Mouse (Mus musculus) frontal cortex, postnatal 10 days (tissue): ENCODE data around the gene Fbxl18.
"Not testable (repeated sequence)": the region's sequence is repeated elsewhere in the genome, so short reads cannot be mapped to it uniquely, and the experiment has no call there.

Source experiments
- DNase-seq, 2 experiments: peaks; one replicate each; pipeline ENCODE4 v3.0.0; 2022; ENCODE audit warnings: low spot score in 2 of 2, mixed read lengths in 1 of 2

Gene Fbxl18

DNA sequence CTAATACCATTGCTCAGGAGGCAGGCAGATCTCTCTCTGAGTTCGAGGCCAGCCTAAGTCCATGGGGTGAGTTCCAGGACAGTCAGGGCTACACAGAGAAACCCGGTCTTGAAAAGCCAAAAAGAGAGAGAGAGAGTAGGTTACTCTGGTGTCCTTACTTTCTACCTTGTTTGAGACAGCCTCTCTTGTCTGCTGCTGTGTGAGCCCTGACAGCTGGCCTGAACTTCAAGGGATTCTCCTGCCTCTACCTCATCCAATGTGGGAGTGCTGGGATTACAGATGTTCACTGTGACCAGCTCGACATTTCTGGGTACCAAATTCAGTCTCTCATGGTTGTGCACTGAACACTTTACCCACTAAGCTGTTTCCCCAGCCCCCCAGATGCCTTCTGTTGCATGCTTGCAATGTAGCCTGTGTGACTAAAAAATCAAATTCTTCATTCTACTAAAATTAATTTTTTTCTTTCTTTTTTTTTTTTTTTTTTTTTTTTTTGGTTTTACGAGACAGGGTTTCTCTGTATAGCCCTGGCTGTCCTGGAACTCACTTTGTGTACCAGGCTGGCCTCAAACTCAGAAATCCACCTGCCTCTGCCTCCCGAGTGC is 4.8 kb upstream of the Fbxl18 start:
- no peak for DNase-seq

DNA sequence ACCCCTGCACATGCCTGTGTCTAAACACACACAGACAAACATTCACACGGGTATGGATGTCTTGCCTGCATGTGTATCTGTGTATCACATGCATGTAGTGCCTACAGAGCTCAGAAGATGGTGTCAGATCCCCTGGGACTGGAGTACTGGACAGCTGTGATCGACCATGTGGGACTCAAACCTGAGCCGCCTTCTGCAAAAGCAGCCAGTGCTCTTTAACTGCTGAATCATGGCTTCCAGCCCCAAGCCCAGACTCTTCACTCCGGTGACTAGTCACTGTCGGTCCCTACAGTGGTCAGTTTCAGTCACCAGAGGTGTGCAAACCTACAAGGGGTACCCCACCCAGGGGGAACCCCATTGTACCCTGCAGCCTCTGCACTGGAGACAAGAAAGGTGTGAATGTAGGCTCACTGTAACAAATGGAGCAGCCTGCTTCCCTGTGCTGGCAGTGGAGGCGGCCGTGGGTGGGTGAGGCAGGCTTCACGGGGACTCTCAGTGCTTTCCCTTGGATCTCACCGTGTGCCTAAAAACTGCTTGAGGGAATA is 3.9 kb upstream of the Fbxl18 start:
- no peak for DNase-seq

DNA sequence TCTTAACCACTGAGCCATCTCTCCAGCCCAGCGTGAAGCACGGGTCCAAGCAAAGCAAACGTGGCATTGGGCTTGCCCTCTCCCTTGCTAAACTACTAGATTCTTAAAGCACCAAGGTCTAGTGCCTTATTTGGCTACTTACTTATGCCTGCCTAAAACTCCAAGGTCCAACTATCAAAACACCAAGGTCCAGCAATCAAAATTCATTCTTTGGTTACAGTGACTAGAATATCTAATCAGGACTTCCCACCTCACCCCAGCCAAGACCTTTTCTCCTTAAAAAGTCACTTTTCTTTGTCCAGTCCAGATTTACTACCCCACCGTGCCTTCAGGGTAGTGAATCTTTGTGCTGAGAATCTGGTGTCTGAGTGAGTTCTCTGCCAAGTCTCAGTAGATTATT is 3.1 kb upstream of the Fbxl18 start:
- no peak for DNase-seq

DNA sequence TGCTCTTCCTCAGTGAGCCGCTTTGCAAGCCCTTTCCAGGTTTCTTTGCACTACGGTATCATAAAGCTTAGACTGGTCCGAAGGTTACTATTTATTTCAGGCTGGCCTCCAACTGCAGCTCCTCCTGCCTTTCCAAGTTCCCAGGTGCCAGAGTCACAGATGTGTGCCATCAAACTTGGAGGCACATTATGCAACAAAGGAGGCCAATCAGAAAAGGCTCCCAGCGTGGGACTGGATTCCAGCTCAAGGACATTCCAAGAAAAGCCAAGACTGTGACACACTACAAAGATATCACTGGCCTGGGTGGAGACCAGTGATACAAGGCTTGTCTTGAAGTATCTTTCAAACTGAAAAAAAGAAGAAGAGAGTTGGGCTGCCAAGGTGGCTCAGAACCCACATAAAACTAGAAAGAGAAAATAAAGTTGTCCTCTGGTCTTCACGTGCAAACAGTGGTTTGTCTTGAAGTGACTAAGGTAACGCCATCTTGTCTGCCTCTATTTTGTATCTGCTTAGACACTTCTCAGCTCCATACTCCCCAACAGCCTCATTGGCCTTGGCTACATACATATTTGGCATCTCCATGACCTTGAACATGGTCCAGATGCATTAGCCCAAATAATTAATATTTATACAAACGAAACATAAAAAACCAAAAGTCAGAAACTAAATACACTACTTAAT is 2.5 kb upstream of the Fbxl18 start:
- DNase-seq = no peak

DNA sequence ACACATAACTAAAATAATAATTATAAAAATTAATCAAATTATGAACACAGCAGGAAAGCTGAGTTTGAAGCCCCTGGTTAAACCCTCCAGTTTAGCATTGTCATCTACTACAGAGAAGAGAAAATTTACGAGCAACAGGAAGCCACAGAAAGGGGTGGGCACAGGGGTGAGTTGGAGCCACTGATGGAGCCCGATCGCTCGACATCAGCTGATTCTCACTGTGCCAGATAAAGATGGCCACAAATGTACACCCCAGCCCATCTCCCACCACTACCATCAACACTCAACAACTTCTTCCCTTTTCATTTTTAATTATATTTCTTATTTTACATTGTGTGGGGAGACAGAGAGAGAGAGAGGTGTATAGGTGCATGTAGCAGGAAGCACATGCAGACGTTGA is 1.5 kb upstream of the Fbxl18 start:
- no peak for DNase-seq

DNA sequence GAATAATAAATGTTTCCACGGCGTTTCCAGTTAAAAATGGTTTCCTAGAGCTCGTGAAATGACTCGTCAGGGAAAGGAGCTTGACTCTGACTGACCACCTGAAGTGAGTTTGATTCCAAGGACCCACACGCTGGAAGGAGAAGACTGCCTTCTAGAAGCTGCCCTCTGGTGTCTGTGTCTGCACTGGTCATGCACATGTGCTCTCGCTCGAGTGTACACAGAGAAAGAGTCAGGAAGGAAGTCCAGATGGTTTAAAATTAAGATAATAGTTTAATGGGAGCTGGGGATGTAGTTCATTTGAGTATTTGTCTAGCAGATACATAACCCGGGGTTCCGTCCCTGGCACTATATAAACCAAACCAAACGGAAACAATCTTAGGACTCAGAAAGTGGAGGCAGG is 971 bp upstream of the Fbxl18 start:
- no peak for DNase-seq

DNA sequence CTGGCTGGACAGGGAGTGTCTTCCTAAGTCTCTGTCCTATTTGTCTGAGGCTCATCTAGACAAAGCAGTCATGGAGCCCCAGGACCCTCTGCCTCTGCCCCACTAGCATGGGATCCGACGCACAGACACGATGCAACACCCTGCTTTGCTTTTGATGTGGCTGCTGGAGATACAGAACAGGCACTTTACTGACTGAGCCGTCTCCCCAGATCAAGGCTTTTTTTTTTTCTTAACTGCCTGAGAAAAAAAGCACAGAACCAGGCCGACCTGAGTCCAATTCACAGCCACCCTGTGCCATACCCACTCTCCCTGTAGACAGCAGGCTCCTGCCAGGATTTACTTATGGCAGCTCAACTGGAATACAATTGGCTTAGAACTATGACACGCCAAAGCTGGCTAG is 3.8 kb downstream of the Fbxl18 start:
- DNase-seq = no peak

DNA sequence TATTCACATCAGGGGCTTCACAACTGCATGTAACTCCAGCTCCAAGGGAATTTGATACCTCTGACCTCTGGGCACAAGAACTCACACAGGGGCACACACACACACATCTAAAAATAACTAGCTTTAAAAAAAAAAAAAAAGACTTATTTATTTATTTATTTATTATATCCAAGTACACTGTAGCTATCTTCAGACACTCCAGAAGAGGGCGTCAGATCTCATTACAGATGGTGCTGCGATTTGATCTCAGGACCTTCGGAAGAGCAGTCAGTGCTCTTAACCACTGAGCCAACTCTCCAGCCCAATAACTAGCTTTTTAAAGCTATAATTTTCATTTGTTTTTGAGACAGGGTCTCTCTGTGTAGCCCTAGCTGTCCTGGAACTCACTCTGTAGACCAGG is 7.7 kb downstream of the Fbxl18 start:
- DNase-seq = not testable (repeated sequence)

DNA sequence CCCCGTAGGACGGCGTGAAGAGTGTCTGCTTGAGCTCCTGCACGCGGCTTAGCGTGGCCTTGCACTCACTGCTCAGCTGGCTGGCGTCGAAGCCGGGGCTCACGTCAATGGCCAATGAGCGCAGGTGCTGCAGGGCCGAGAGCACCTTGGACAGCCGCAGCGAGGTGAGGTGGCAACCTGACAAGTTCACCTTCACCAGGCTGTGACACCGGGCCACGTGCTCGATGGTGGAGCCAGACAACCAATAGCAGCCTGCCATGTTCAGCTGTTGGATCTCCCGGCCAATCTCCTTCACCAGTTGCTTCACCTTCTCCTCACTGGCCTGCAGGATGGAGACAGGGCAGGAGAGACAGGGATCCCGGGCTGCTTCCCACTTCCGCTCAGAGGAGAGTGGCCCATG is 8.5 kb downstream of the Fbxl18 start:
- no peak for DNase-seq

DNA sequence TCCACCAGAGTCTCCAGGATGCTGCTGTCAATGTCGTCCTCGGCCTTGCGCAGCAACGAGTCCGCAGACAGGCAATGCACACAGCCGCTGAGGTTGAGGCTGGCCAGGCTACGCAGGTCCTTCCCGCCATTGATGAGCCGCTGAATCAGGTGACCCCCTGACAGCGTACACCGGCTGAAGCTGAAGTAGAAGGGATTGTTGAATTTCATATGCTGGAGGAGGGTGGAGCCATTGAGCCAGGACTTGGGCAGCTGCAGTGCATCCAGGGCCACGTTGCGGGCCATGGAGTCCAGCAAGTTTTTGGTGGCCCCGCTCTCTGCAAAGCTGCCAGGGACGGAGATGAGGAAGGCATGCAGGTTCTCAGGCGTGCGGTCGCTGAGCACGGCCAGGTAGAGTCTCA is 9.0 kb downstream of the Fbxl18 start:
- DNase-seq = no peak

DNA sequence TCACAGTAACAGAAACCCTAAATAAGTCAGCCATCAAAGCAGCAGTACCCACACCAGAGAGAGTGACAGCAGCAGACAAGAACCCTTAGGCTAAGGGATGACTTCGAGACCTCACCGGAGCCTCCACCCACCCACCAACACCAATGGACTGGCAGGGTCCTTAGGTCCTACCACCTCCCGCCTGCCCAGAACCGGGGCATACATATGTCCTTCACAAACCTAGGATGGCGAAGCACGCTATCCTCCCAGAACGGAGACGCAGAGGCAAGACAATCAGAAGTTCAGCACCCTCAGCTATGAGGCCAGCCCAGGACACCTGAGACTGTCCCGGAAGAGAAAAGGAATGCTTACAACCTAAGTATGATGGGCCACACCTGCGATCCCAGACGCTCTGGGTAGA is 12.8 kb downstream of the Fbxl18 start:
- DNase-seq = no peak

DNA sequence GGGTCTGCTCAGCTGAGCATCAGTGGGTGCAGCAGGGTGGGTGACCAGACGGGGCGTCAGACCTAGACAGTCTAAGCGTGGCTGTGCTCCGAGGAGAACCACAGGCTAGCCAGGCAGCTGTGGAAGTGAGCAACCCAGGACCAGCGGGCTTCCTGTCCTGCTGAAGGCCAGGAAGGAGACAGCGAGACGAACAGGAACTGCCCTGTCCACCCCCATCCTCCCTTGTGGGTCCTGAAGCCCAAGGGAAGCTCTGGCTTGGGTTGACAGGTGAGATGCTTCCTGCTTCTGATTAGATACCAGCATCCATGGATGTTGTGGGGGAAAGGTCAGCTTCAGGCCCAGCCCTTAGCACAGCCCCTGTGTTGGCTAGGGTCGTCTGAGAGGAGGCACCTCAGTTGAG is 13.3 kb downstream of the Fbxl18 start:
- no peak for DNase-seq

DNA sequence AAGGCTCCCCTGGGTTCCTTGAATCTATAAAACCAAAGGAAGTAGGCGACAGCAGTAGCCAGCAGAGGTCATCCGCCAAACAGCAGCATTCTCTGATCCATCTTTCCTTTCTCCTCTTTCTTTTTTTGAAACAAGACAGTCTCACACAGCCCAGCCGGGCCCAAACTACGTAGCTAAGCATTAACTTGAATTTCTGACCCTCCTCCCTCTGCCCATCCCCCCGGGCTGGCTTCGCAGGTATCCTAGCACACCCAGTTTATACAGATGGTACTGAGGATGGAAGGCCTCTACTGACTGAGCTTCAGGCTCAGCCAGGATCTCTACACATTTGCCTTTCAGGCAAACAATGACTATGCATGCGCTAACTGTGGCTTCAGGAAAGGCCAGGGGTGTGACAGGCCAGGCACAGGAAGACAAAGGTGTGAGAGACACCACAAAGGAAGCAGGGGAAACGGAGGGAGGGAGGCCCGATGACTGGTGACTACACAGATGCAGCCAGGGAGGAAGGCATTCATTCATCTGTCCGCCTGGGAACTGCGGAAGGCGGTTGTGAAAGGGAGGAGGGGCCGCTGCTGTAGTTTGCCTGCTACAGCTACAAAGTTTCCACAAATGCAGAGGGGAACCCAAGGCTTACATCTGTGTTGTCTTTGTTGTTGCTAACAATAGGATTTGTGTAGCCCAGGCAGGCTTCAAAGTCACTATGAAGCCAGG is 14.3 kb downstream of the Fbxl18 start:
- no peak for DNase-seq

DNA sequence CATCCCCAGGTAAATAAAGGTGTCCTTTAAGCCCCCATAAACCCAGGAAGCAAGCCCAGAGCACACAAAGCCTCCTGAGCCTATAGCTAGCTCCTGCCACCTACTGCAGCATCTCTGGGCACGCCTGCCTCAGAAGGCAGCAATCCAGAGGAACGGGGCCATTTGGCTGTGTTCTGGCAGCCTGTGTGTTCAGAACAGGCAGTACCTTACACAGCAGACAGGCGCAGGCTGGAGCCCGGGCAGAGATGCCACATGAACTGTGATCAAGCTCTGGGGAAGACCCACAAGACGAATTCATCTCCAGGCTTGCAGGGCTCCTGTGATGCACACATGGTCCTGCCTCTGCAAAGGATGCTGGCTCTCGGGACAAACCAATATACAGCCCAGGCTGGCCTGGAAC is 15.0 kb downstream of the Fbxl18 start:
- no peak for DNase-seq

DNA sequence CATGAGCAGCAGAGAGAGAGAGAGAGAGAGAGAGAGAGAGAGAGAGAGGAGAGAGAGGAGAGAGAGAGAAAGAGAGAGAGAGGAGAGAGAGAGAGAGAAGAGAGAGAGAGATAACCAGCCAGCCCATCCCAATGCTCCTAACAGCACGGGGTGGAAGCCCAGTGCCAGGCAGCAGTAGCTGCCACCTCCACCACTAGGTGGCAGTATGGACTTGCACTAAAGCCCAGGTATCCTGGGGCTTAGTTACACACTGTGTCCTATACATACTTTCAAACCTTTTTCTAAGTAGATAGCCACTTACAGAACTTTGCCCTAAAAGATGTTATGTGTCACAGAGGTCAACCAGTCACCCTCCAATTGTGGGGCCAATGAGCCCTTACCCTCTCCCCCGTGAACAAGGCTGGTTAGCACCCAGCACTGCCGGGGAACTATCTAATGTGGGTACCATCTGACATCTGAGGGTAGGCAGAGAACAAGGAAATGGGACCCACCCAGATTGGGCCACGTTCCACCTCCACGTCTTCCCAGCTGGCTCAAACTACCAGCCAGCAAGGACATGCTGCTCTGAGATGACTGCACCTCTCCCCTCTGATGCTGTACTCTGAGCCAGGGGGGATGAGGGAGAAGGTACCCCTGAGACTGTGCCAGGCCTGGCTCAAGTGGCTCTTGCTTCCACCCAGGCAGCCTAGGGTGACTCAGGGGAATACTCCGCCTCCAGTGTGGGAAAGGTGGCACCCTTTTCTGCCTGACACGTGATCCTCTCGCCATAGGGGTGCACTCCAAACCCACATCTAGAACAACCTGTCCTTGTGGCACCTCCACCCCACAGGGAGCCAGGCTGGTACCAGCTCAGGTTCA is 15.7 kb downstream of the Fbxl18 start:
- peak in 1 of 2 experiments; percentile 79 for DNase-seq

DNA sequence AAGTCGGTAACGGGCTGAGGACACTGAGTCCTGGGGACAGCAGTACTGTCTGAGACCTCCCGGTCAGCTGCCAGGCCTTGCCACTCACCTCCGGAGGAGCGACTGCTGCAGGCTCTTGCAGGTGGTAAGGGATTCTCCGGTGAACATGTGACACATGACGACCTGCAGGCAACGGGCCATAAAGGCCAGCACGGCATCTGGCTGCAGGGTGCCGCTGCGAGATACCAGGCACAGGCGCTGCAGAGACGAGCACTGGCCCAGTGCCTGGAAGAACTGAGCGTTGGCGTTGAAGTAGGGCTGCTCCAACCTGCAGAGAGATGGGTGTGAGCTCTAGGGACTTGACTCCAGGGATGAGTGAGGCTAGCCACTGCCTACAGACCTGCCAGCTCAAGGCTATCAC is 16.7 kb downstream of the Fbxl18 start:
- DNase-seq = no peak

DNA sequence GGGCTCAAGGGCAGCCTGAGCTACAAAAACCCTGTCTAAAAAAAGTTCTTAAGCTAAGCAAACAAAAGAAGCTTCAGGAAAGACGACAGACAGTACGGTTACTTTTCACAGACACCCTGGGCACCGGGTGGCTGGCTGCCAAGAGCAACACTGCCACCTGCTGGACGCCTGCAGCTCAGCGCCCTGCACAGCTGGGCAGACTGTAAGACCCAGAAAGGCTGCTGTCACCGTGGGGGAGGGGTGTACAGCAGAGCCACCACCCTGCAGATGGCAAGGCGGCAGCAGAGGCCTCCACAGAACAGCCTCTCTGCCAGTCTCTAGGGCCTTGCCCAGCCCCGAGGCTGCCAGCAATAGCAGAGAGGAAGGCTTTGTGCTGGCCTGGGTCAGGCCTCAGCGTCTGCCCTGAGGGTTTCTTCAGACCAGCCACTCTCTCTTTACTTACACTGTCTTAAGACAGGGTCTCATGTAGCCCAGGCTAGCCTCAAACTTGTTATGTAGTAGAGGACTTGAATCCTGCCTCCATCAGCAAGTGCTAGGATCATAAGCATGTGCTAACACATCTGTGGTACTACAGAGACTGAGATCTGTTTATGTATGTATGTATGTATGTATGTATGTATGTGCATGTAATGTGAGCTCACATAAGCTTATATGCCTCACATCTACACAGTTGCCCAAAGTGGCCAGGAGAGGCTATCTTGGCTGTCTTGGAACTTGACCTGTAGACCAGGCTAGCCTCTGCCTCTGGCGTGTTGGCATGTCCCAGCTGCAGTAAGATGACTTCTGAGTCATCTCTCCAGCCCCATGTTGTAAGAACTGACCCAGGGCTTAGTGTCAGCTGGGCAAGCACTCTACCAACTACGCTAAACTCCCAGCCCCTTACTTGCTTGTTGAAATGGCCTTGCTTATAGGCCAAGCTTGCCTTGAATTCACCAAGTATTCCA is 17.6 kb downstream of the Fbxl18 start:
- DNase-seq = peak; percentile 86 to 89

DNA sequence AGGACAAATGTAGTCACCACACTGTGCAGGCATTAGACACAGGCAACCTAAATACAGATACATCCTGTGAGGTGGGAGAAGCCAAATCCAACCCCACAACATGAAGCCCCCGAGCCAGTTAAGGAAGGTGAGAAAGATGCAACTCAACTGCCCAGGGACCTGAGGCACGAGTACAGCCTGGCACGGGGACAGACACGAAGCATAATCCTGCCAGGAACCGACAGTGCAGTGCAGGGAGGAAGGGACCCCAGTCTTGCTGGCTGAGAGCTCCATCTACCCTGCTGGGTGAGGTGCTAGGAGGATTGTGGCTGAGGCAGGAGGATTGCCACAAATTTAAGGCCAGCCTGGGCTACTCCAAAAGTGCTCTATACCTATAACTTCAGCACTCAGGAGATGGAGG is 18.3 kb downstream of the Fbxl18 start:
- no peak for DNase-seq

DNA sequence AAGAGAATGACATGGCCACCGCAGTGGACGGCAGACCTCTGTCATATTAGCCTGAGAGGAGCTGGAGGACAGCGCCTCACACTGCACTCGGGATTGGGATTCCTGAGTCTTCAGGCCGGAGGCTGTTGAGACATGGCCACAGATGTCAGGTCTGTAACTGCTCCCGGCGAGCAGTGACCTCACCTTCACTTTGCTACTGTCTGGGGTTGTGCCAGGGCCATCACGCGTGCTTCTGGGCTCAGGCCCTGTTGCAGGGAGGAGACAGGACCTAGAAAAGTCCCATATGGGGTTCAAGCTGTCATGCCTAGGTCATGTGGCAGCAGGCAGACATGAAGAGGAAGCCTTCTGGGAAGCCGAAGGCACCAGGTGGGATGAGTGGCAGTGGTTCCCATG is 19.7 kb downstream of the Fbxl18 start:
- DNase-seq = no peak

DNA sequence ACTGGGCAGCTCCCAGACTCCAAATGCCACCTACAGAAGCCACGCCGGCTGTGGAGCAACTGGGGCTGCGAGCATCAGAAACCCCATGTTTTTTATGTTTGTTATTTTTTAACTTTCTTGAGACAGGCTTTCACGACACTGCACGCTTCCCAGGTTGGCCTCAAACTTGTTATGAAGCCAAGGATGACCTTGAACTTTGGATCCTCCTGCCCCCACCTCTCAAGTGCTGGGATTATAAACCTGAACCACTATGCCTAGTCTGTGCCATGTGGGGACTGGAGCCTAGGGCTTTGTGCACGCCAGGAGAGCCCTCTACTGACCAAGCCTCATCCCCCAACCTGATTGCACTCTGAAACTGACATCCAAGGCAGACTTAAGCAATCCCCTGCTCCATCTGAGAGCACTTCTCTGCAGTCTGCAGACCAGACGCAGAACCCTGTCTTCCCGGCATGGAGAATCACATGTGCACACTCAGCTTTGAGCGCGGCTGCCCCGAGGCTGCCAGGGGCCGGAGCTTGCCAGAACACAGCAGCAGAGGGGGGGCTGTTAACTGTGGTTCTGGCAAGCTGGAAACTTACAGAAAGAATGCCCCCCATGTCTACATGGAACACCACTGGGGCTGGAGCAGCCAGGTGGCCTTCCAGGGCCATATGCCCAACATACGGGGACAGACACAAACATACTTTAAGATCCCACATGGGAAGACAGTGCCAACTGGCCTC is 20.3 kb downstream of the Fbxl18 start:
- no peak for DNase-seq
